Mouse (Mus musculus) lung, embryonic 15.5 days (tissue): ENCODE data around the gene Sod1. TPM values are rescaled to one million over a fixed set of nuclear protein-coding genes. Genes with fewer than 3 reads are reported as not detected.

Experiments
- ATAC-seq: fragments of 200-750 bp; cut with Nextera tagmentation; 2 replicates; pipeline ENCODE4 v1.8.0; 2017; ENCODE audit warnings: moderate number of reproducible peaks, borderline replicate concordance; ENCODE audit not compliant: low FRiP score, low TSS enrichment; ENCODE audit errors: extremely low read depth
- H3K27ac ChIP-seq: fragments of 300-500 bp; sonication (generic); 2 replicates; pipeline ENCODE4 v1.5.1; 2015; ENCODE audit warnings: moderate library complexity, mild to moderate bottlenecking, inconsistent platforms
- H3K27me3 ChIP-seq: fragments of 300-500 bp; sonication (generic); 2 replicates; pipeline ENCODE4 v1.6.1; 2015; ENCODE audit warnings: inconsistent platforms
- H3K36me3 ChIP-seq: fragments of 300-500 bp; sonication (generic); 2 replicates; pipeline ENCODE4 v1.6.1; 2015; ENCODE audit warnings: inconsistent platforms
- H3K4me1 ChIP-seq: fragments of 300-500 bp; sonication (generic); 2 replicates; pipeline ENCODE4 v1.6.1; 2015; ENCODE audit warnings: inconsistent platforms
- H3K4me2 ChIP-seq: fragments of 300-500 bp; sonication (generic); 2 replicates; pipeline ENCODE4 v1.6.1; 2015; ENCODE audit warnings: inconsistent platforms, mild to moderate bottlenecking, moderate library complexity
- H3K4me3 ChIP-seq: fragments of 300-500 bp; sonication (generic); 2 replicates; pipeline ENCODE4 v1.5.1; 2015; ENCODE audit warnings: mild to moderate bottlenecking, inconsistent platforms
- H3K9ac ChIP-seq: fragments of 300-500 bp; sonication (generic); 2 replicates; pipeline ENCODE4 v1.6.1; 2015; ENCODE audit warnings: inconsistent platforms
- H3K9me3 ChIP-seq: fragments of 300-500 bp; sonication (generic); 2 replicates; pipeline ENCODE4 v1.6.1; 2016; ENCODE audit warnings: inconsistent platforms
- WGBS: fragments of 180-500 bp; shearing (Covaris S2); methylation state at CpG from one replicate; pipeline ENCODE4 v1.1.7; 2015; 5-methylcytosine and 5-hydroxymethylcytosine counted together
- polyA plus RNA-seq: library from polyadenylated mRNA; unstranded; fragments of >200 nt; fragmentation: Nextera tagmentation; extraction: Ambion mirVana; gene quantifications from 2 replicates; pipeline ENCODE4 v1.2.1, GENCODE M21; 2015

Sod1 gene
- 1,192 and 1,274 TPM in 2 replicates for polyA plus RNA-seq

GRCm38 (mm10) chr16:90220026-90220891, at the start of gene Sod1:
TSS of gene Sod1 (plus strand) at chr16:90220754.
- peaks cover 23% of the 10 kb centered on the region for H3K36me3 ChIP-seq
- ATAC-seq: peak; percentile 95
- WGBS: 2% methylated on average over 63 of the region's 63 CpGs

GRCm38 (mm10) chr16:90171416-90171815, 49.1 kb upstream of the Sod1 start:
- Histone ChIP-seq H3K9me3 (no peaks in the 10 kb centered on the region), H3K36me3 (no peaks in the 10 kb centered on the region), H3K4me1 (peaks cover 3% of the 10 kb centered on the region; the same call in 1 of the 2 replicates), H3K4me3 (no peak overlapping the region), H3K27ac (no peak overlapping the region), H3K4me2 (no peak overlapping the region), H3K27me3 (no peaks in the 10 kb centered on the region), H3K9ac (no peak overlapping the region)
- WGBS: 45% methylated on average over 8 of the region's 8 CpGs
- no peak for ATAC-seq

More at GRCm38 (mm10) chr16:90220026-90220891, at the start of gene Sod1:
- Histone ChIP-seq H3K9ac (peak within 1 kb of the TSS; percentile 85), H3K27me3 (no peaks in the 10 kb centered on the region), H3K4me1 (peaks cover 40% of the 10 kb centered on the region), H3K9me3 (no peaks in the 10 kb centered on the region), H3K27ac (peak within 1 kb of the TSS; percentile 92), H3K4me2 (peak within 1 kb of the TSS; percentile 76), H3K4me3 (peak within 1 kb of the TSS; percentile 94)

DNA sequence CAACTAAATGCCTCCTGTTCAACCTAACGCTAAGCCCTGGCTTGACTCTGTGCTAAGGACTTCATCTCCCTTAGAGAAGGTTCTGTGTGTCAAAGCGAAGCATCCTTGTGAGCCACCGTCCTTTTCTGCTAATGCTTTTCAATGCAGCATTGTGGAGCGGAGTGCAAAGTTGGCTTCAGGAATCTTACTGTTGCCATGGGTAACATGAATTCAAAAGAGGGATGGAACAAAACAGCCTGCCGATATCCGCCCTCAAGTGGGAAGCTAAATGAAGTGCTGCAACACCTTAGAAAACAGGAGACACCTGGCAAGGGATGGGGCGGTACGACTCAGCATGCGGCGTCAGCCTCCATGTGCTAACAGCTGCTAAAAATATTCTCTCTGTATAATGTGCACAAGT, 44.1 kb upstream of the Sod1 start:
- Histone ChIP-seq H3K27me3 (no peaks in the 10 kb centered on the region), H3K4me3 (no peak overlapping the region), H3K4me2 (no peak overlapping the region), H3K9ac (no peak overlapping the region), H3K36me3 (no peaks in the 10 kb centered on the region), H3K27ac (no peak overlapping the region), H3K4me1 (peaks cover 7% of the 10 kb centered on the region; the same call in 1 of the 2 replicates), H3K9me3 (no peaks in the 10 kb centered on the region)
- 39% methylated on average over 10 of the region's 10 CpGs for WGBS
- no peak for ATAC-seq

DNA sequence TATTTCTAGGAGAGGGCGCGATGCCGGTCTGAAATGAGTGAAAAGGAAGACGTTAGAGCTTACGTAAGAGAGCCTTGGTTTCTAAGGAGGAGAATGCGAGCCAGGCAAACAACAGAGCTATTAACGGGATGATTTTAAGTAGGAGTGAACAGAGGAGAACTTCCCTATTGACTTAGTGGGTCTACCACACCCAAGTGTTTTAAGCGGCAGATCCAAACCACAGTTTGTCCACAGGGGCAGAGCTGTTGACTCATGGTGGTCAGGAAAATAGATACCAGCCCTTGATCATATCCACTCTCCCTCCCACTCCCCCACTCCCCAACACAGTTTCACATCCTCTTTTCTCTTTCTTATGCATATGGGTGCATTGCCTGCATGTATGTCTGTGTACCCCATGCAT, 43.1 kb upstream of the Sod1 start:
- Histone ChIP-seq H3K27ac (no peak overlapping the region), H3K9ac (no peak overlapping the region), H3K9me3 (no peaks in the 10 kb centered on the region), H3K4me2 (no peak overlapping the region), H3K4me3 (no peak overlapping the region), H3K27me3 (no peaks in the 10 kb centered on the region), H3K4me1 (peaks cover 7% of the 10 kb centered on the region; the same call in 1 of the 2 replicates), H3K36me3 (no peaks in the 10 kb centered on the region)
- no peak for ATAC-seq
- 52% methylated on average over 8 of the region's 8 CpGs for WGBS

- no peak overlapping the region for H3K27ac ChIP-seq
- no peak overlapping the region for H3K9ac ChIP-seq
- 90% methylated on average over 3 of the region's 3 CpGs for WGBS
- no peaks in the 10 kb centered on the region for H3K9me3 ChIP-seq
- H3K27me3 ChIP-seq: no peaks in the 10 kb centered on the region
- no peak for ATAC-seq
- H3K4me1 ChIP-seq: peaks cover 7% of the 10 kb centered on the region; the same call in 1 of the 2 replicates
- H3K4me3 ChIP-seq: no peak overlapping the region
- H3K36me3 ChIP-seq: no peaks in the 10 kb centered on the region
- H3K4me2 ChIP-seq: no peak overlapping the region
Measured at GRCm38 (mm10) chr16:90178404-90178803, 42.1 kb upstream of the Sod1 start.

DNA sequence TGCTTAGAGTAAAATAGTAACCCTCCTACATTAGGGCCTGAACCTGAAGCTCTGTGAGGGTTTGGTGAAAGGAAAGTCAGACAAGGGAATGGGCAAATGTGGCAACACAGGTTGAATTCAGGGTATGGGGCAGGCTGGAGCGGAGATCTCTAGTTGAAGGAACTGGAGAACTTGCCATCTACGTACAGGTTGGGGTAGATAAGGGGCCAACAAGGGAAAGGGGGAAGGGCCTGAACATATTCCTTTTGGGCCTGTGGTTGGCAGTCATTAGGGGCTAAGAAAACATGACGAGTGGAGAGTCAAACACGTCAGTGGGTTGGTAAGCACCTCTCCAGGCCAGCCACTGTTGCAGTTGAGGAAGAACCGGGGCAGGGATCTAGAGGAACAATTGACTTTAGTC, 40.7 kb upstream of the Sod1 start:
- 0 out of 2 replicates have a peak, but pooled peaks have one; percentile 17 for ATAC-seq
- no peaks in the 10 kb centered on the region for H3K9me3 ChIP-seq
- H3K9ac ChIP-seq: no peak overlapping the region
- H3K27ac ChIP-seq: no peak overlapping the region
- no peaks in the 10 kb centered on the region for H3K36me3 ChIP-seq
- peaks cover 7% of the 10 kb centered on the region; the same call in 1 of the 2 replicates for H3K4me1 ChIP-seq
- 57% methylated on average over 5 of the region's 5 CpGs for WGBS
- no peak overlapping the region for H3K4me2 ChIP-seq
- no peak overlapping the region for H3K4me3 ChIP-seq
- H3K27me3 ChIP-seq: no peaks in the 10 kb centered on the region

- H3K9ac ChIP-seq: no peak overlapping the region
- no peak for ATAC-seq
- H3K4me1 ChIP-seq: peaks cover 7% of the 10 kb centered on the region; the same call in 1 of the 2 replicates
- H3K4me3 ChIP-seq: no peak overlapping the region
- no peaks in the 10 kb centered on the region for H3K27me3 ChIP-seq
- H3K27ac ChIP-seq: no peak overlapping the region
- H3K36me3 ChIP-seq: no peaks in the 10 kb centered on the region
- no peaks in the 10 kb centered on the region for H3K9me3 ChIP-seq
- 78% methylated on average over 6 of the region's 6 CpGs for WGBS
- no peak overlapping the region for H3K4me2 ChIP-seq
Measured at GRCm38 (mm10) chr16:90180975-90181374, 39.6 kb upstream of the Sod1 start.

GRCm38 (mm10) chr16:90181673-90182072, 38.9 kb upstream of the Sod1 start:
- Histone ChIP-seq H3K27me3 (no peaks in the 10 kb centered on the region), H3K4me1 (peaks cover 2% of the 10 kb centered on the region; the same call in 1 of the 2 replicates), H3K4me2 (no peak overlapping the region), H3K9me3 (no peaks in the 10 kb centered on the region), H3K9ac (no peak overlapping the region), H3K4me3 (no peak overlapping the region), H3K36me3 (no peaks in the 10 kb centered on the region), H3K27ac (no peak overlapping the region)
- WGBS: 78% methylated on average over 8 of the region's 8 CpGs
- ATAC-seq: no peak

DNA sequence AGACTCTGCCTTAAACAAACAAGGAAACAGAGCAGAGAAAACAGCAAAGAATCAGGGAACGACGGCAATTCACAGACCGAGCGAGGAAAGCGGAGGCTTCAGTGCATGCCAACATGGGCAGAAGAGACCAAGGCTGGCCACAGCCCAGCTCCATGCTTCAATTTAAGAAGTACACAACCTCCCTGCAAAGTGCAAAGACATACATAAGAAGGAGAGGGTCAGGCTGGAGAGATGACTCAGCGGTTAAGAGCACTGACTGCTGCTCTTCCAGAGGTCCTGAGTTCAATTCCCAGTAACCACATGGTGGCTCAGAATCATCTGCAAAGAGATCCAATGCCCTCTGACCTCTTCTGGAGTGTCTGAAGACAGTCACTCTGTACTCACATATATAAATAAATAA, 36.4 kb upstream of the Sod1 start:
- Histone ChIP-seq H3K27ac (no peak overlapping the region), H3K4me1 (peaks cover 5% of the 10 kb centered on the region; the same call in 1 of the 2 replicates), H3K4me2 (no peak overlapping the region), H3K27me3 (no peaks in the 10 kb centered on the region), H3K4me3 (no peak overlapping the region), H3K9me3 (no peaks in the 10 kb centered on the region), H3K36me3 (no peaks in the 10 kb centered on the region), H3K9ac (no peak overlapping the region)
- no peak for ATAC-seq
- 79% methylated on average over 6 of the region's 6 CpGs for WGBS

GRCm38 (mm10) chr16:90185928-90186588, 34.5 kb upstream of the Sod1 start:
- no peaks in the 10 kb centered on the region for H3K36me3 ChIP-seq
- WGBS: 45% methylated on average over 8 of the region's 8 CpGs
- ATAC-seq: peak; percentile 37; the same call in 1 of the 2 replicates

GRCm38 (mm10) chr16:90187453-90187852, 33.1 kb upstream of the Sod1 start:
- H3K4me2 ChIP-seq: 0 out of 2 replicates have a peak overlapping the region, but pooled peaks have one; percentile 18
- H3K4me3 ChIP-seq: no peak overlapping the region
- H3K4me1 ChIP-seq: peaks cover 5% of the 10 kb centered on the region; the same call in 1 of the 2 replicates
- H3K36me3 ChIP-seq: no peaks in the 10 kb centered on the region
- no peaks in the 10 kb centered on the region for H3K27me3 ChIP-seq
- no peak overlapping the region for H3K27ac ChIP-seq
- no peak overlapping the region for H3K9ac ChIP-seq
- peak; percentile 37; the same call in 1 of the 2 replicates for ATAC-seq
- 16% methylated on average over 13 of the region's 13 CpGs for WGBS
- H3K9me3 ChIP-seq: no peaks in the 10 kb centered on the region

More at GRCm38 (mm10) chr16:90185928-90186588, 34.5 kb upstream of the Sod1 start:
- Histone ChIP-seq H3K4me1 (peaks cover 5% of the 10 kb centered on the region; the same call in 1 of the 2 replicates), H3K27me3 (no peaks in the 10 kb centered on the region), H3K9ac (no peak overlapping the region), H3K4me2 (no peak overlapping the region), H3K9me3 (no peaks in the 10 kb centered on the region), H3K4me3 (no peak overlapping the region), H3K27ac (no peak overlapping the region)
